15 mouse cellular contexts compared by ENCODE assay signal in the genomic region with DNA sequence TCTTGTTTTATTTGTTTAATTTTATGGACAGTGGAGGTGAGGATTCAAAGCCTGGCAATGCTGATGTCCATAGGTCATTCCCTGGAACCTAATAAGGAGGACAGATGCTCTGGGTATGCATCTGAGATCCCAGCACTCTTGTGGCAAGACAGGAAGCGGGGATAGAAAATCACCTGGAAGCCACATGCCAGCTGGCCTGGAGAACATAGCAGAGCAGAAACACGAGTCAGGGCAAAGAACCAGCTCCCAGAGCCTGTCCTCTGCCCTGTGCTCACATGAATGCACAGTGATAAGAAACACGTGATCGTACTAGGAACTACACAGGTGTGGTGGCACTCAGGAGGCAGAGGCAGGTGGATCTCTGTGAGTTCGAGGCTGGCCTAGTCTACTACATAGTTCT.
"Had no signal": no experiment of that assay in that cellular context is flagged by ENCODE, and none has a peak within 500 bp of the region (broad histone marks: within the 10 kb centered on the region; RNA-seq: fewer than 3 reads in every experiment).

No protein-coding gene starts in this region.

- H3K9me3 ChIP-seq: neural tube, embryonic 15.5 days; stomach, embryonic 15.5 days had no signal

- DNase-seq: retina, postnatal 1 day; right cerebral cortex, adult 18-20 months; right cerebral cortex, postnatal 14 days; right cerebral cortex, postnatal 25 days; right cerebral cortex, postnatal 4 days; spleen, adult 18-20 months; thymus, adult 18-20 months; thymus, adult 2 months; thymus, postnatal 14 days; thymus, postnatal 25 days; thymus, postnatal 36 days; thymus, postnatal 4 days had no signal

- H3K27me3 ChIP-seq: neural tube, embryonic 15.5 days; stomach, embryonic 15.5 days had no signal

- H3K9ac ChIP-seq: neural tube, embryonic 15.5 days; stomach, embryonic 15.5 days had no signal

- H3K4me1 ChIP-seq: neural tube, embryonic 15.5 days; stomach, embryonic 15.5 days had no signal

- H3K4me3 ChIP-seq: neural tube, embryonic 15.5 days; stomach, embryonic 15.5 days had no signal

- H3K27ac ChIP-seq: neural tube, embryonic 15.5 days; stomach, embryonic 15.5 days; stomach, postnatal 0 days had no signal

- H3K4me2 ChIP-seq: neural tube, embryonic 15.5 days; stomach, embryonic 15.5 days had no signal
